Mouse (Mus musculus) heart, embryonic 16.5 days (tissue): ENCODE results near the gene 2310022B05Rik. TPM values are rescaled to one million over a fixed set of nuclear protein-coding genes. Genes with fewer than 3 reads are reported as not detected.

Experiments
- ATAC-seq: fragments of 200-750 bp; cut with Nextera tagmentation; replicated peaks from 2 replicates; pipeline ENCODE4 v1.8.0; 2017; ENCODE audit warnings: moderate number of reproducible peaks; ENCODE audit not compliant: insufficient read depth, low FRiP score; ENCODE audit errors: extremely low read depth
- H3K27ac ChIP-seq: fragments of 300-500 bp; sonication (generic); 2 replicates; pipeline ENCODE4 v1.5.1; 2014; ENCODE audit warnings: mild to moderate bottlenecking, low read length, control low read depth, moderate library complexity
- H3K27me3 ChIP-seq: fragments of 300-500 bp; sonication (generic); 2 replicates; pipeline ENCODE4 v1.6.1; 2014; ENCODE audit warnings: low read length, mixed read lengths; ENCODE audit not compliant: control insufficient read depth, insufficient read depth
- H3K36me3 ChIP-seq: fragments of 300-500 bp; sonication (generic); 2 replicates; pipeline ENCODE4 v1.6.1; 2014; ENCODE audit not compliant: control insufficient read depth, insufficient read depth
- H3K4me1 ChIP-seq: fragments of 300-500 bp; sonication (generic); 2 replicates; pipeline ENCODE4 v1.6.1; 2014; ENCODE audit warnings: low read length, mixed read lengths; ENCODE audit not compliant: control insufficient read depth, insufficient read depth
- H3K4me2 ChIP-seq: fragments of 300-500 bp; sonication (generic); 2 replicates; pipeline ENCODE4 v1.6.1; 2014; ENCODE audit warnings: low read depth, mild to moderate bottlenecking, control low read depth, low read length
- H3K4me3 ChIP-seq: fragments of 300-500 bp; sonication (generic); 2 replicates; pipeline ENCODE4 v1.5.1; 2014; ENCODE audit warnings: mild to moderate bottlenecking, control low read depth, low read length
- H3K9ac ChIP-seq: fragments of 300-500 bp; sonication (generic); 2 replicates; pipeline ENCODE4 v1.6.1; 2014; ENCODE audit warnings: low read length, control low read depth
- H3K9me3 ChIP-seq: fragments of 300-500 bp; sonication (generic); replicated peaks from 2 replicates; pipeline ENCODE4 v1.6.1; 2016; ENCODE audit warnings: low read length; ENCODE audit not compliant: control insufficient read depth
- WGBS: fragments of 180-500 bp; shearing (Covaris S2); extraction: QIAGEN DNeasy Blood & Tissue Kit; methylation state at CpG from one replicate; pipeline ENCODE4 v1.1.7; 2014; 5-methylcytosine and 5-hydroxymethylcytosine counted together
- polyA plus RNA-seq: library from polyadenylated mRNA; unstranded; fragments of >200 nt; fragmentation: Nextera tagmentation; extraction: Ambion mirVana; gene quantifications from 2 replicates; pipeline ENCODE4 v1.2.1, GENCODE M21; 2015

2310022B05Rik gene
- 39.3 and 47.7 TPM in 2 replicates for polyA plus RNA-seq

- peak; percentile 90 for ATAC-seq
- Histone ChIP-seq H3K36me3 (no peaks in the 10 kb centered on the region), H3K9ac (peak within 1 kb of the TSS; percentile 100), H3K27me3 (no peaks in the 10 kb centered on the region), H3K4me2 (peak within 1 kb of the TSS; percentile 66), H3K4me3 (peak within 1 kb of the TSS; percentile 96), H3K27ac (peak within 1 kb of the TSS; percentile 95), H3K4me1 (peaks cover 41% of the 10 kb centered on the region), H3K9me3 (no peaks in the 10 kb centered on the region)
- 2% methylated on average over 67 of the region's 69 CpGs for WGBS
Measured at GRCm38 (mm10) chr8:124663112-124663873, at the start of gene 2310022B05Rik. Gene 2310022B05Rik (minus strand): TSS chr8:124663369.

DNA sequence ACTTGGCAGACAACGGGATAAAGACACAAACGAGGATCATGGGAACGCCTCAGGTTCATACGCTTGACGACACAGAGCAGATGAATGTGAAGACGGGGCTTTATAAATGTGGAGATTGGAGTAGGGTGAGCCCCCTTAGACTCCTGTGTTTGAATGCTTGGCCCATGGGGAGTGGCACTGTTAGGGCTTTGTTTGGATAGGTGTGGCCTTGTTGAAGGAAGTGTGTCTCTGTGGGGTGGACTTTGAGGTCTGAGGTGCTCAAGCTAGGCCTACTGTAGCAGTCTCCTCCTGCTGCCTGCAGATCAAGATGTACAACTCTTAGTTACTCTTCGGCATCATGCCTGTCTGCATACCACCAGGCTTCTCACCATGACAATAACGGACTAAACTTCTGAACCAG is 42.7 kb upstream of the 2310022B05Rik start:
- no peak overlapping the region for H3K9ac ChIP-seq
- 95% methylated on average over 8 of the region's 8 CpGs for WGBS
- H3K36me3 ChIP-seq: peaks cover 5% of the 10 kb centered on the region; the same call in 1 of the 2 replicates

DNA sequence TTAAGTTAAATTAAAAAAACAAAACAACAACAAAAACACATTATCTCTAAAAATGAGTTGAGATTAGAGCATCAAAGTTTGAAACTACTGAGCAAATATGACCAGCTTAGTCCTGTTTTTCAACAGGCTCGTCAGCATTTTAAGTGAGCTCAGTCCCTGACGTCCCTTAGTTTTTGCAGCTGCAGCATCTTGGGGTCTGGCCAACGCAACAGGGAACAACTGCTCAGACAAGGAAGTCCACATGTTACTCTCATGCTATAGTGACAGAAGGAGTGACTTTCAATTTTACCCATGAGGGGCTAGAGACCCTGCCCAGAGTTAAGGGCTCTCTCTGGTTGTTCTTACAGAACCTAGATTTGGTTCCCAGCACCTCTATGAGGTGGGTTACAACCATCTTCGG is 41.2 kb upstream of the 2310022B05Rik start:
- no peak overlapping the region for H3K27ac ChIP-seq
- H3K9ac ChIP-seq: no peak overlapping the region
- no peaks in the 10 kb centered on the region for H3K4me1 ChIP-seq
- H3K27me3 ChIP-seq: no peaks in the 10 kb centered on the region
- H3K36me3 ChIP-seq: peaks cover 3% of the 10 kb centered on the region; the same call in 1 of the 2 replicates
- ATAC-seq: no peak
- no peak overlapping the region for H3K4me2 ChIP-seq
- H3K9me3 ChIP-seq: no peaks in the 10 kb centered on the region
- 82% methylated on average over 4 of the region's 4 CpGs for WGBS
- no peak overlapping the region for H3K4me3 ChIP-seq

More for the DNA sequence above, 42.7 kb upstream of the 2310022B05Rik start:
- Histone ChIP-seq H3K27me3 (no peaks in the 10 kb centered on the region), H3K27ac (no peak overlapping the region), H3K4me3 (no peak overlapping the region), H3K4me1 (no peaks in the 10 kb centered on the region), H3K9me3 (no peaks in the 10 kb centered on the region), H3K4me2 (no peak overlapping the region)
- no peak for ATAC-seq

DNA sequence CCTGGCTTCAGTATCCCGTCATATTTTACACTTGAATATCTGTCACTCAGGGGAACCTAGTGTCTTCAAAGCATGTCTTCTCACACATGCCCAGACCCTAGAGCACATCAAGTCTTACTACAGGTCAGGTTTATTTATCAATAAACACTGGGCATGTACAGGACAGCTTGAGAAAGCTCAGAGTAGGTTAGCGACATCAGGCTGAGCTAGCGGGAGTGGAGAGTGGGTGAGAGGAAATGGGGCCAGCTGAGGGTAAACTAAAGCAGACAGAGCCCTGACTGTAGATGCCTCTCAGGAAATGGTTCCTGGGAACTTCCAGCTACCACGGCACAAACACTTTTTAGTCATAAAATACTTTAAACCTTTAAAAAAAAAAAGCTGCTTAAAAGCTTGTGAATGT is 40.4 kb upstream of the 2310022B05Rik start:
- H3K4me3 ChIP-seq: no peak overlapping the region
- no peak overlapping the region for H3K9ac ChIP-seq
- 56% methylated on average over 4 of the region's 4 CpGs for WGBS
- no peaks in the 10 kb centered on the region for H3K27me3 ChIP-seq
- H3K4me1 ChIP-seq: no peaks in the 10 kb centered on the region
- no peak overlapping the region for H3K27ac ChIP-seq
- ATAC-seq: no peak
- no peaks in the 10 kb centered on the region for H3K9me3 ChIP-seq
- H3K4me2 ChIP-seq: no peak overlapping the region
- H3K36me3 ChIP-seq: peaks cover 8% of the 10 kb centered on the region

DNA sequence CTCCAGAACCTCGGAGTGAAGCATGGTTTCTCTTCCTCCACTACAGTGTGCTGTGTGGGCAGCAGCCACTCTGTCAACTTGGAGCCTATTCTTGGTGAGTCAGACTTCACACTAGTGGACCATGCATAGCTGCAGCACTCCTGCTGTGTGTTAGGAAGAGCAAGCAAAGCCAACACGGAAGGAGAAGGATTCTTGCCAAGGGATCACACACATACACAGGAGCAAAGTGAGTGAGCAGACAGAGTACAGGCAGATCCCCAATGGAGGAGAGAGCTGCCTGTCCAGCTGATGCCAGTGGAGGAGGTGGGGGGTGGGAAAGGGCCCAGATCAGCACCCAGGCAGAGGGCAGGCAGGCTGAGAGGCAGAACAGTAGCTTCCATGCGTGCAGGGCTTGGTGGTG is 39.0 kb upstream of the 2310022B05Rik start:
- Histone ChIP-seq H3K9me3 (no peaks in the 10 kb centered on the region), H3K27ac (no peak overlapping the region), H3K27me3 (no peaks in the 10 kb centered on the region), H3K9ac (no peak overlapping the region), H3K4me1 (no peaks in the 10 kb centered on the region), H3K4me2 (no peak overlapping the region), H3K4me3 (no peak overlapping the region), H3K36me3 (peaks cover 11% of the 10 kb centered on the region)
- WGBS: 78% methylated on average over 3 of the region's 3 CpGs
- ATAC-seq: no peak

- H3K4me2 ChIP-seq: no peak overlapping the region
- H3K36me3 ChIP-seq: peaks cover 11% of the 10 kb centered on the region
- 75% methylated on average over 9 of the region's 9 CpGs for WGBS
- 0 out of 2 replicates have a peak, but pooled peaks have one; percentile 64 for ATAC-seq
- no peak overlapping the region for H3K9ac ChIP-seq
- no peaks in the 10 kb centered on the region for H3K4me1 ChIP-seq
- H3K27me3 ChIP-seq: no peaks in the 10 kb centered on the region
- no peak overlapping the region for H3K4me3 ChIP-seq
- H3K27ac ChIP-seq: no peak overlapping the region
- no peaks in the 10 kb centered on the region for H3K9me3 ChIP-seq
Measured at GRCm38 (mm10) chr8:124701023-124701422, 37.9 kb upstream of the 2310022B05Rik start.

- Histone ChIP-seq H3K9me3 (no peaks in the 10 kb centered on the region), H3K36me3 (peaks cover 11% of the 10 kb centered on the region), H3K9ac (no peak overlapping the region), H3K27me3 (no peaks in the 10 kb centered on the region), H3K4me3 (no peak overlapping the region), H3K27ac (no peak overlapping the region; the same call in 1 of the 2 replicates), H3K4me1 (no peaks in the 10 kb centered on the region), H3K4me2 (no peak overlapping the region)
- 85% methylated on average over 5 of the region's 5 CpGs for WGBS
- ATAC-seq: no peak
Measured at GRCm38 (mm10) chr8:124700271-124700670, 37.1 kb upstream of the 2310022B05Rik start.

DNA sequence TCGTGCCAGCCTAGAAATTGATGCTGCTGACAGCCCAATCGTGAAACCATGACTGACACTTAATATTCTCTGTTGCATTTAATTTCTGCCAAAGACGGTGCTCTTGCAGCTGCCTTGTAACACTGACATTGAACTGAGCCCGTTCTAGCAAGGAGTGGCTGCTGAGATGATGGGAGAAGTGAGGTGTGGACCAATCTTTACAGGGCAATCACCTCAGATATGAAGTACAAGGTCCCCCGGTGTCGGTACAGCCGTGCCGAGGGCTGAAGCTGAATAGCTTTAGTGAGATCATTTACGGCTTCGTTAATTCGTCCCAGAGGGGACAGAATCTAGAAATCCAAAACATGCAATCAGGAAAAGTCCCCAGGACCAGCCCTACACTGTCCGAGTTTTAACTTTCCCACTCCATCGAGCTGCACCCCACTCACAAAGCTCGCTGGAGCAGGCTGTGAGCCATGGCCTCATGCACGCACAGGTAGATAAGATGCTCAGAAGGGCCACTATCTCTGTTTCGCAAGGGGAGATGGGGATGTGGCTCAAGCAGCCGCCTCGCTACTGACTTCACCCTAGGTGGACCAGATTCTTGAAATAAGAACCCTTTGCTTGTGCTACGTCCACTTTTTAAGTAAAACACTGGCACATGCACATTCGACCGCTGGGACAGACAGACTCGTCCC is 32.4 kb upstream of the 2310022B05Rik start:
- Histone ChIP-seq H3K27me3 (no peaks in the 10 kb centered on the region), H3K4me2 (no peak overlapping the region), H3K4me3 (no peak overlapping the region), H3K9ac (no peak overlapping the region), H3K36me3 (peaks cover 17% of the 10 kb centered on the region), H3K4me1 (no peaks in the 10 kb centered on the region), H3K27ac (no peak overlapping the region), H3K9me3 (no peaks in the 10 kb centered on the region)
- WGBS: 89% methylated on average over 22 of the region's 22 CpGs
- no peak for ATAC-seq

DNA sequence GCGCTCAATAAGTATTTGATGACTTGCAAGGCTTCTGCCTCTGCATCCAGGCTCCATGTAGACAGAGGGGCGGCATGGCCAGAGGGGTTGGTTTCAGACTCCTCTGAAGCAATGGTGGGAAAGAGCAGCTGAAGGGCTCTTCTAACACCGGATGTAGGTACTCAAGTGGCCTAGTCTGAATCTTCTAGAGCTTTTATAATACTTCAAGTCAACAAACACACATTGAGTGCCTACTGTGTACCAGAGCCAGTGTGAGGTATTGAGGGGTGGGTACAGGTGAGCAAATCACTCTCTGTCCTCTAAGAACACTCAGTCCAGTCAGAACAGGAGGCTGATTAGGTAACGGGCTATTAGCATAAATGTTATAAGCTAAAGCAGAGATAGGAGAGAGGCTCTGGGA is 28.5 kb upstream of the 2310022B05Rik start:
- 93% methylated on average over 4 of the region's 4 CpGs for WGBS
- Histone ChIP-seq H3K27ac (no peak overlapping the region), H3K9ac (no peak overlapping the region), H3K4me2 (no peak overlapping the region), H3K27me3 (no peaks in the 10 kb centered on the region), H3K4me1 (no peaks in the 10 kb centered on the region), H3K9me3 (no peaks in the 10 kb centered on the region), H3K36me3 (peaks cover 11% of the 10 kb centered on the region; the same call in 1 of the 2 replicates), H3K4me3 (no peak overlapping the region)
- ATAC-seq: no peak
